Mouse (Mus musculus) cerebellum, postnatal 25 days (tissue): Measurements from ENCODE around the gene Plxnb3.
"Not testable (repeated sequence)": the region's sequence is repeated elsewhere in the genome, so short reads cannot be mapped to it uniquely, and the experiment has no call there.

Source experiments
- DNase-seq, 2 experiments: peaks; one replicate each; pipeline ENCODE4 v3.0.0; 2021; ENCODE audit warnings: mixed read lengths in 2 of 2

Plxnb3 gene

GRCm38 (mm10) chrX:73756334-73757140 is at the start of gene Plxnb3:
TSS of gene Plxnb3 (plus strand) at chrX:73757090.
- peak in 1 of 2 experiments; percentile 6 for DNase-seq

DNA sequence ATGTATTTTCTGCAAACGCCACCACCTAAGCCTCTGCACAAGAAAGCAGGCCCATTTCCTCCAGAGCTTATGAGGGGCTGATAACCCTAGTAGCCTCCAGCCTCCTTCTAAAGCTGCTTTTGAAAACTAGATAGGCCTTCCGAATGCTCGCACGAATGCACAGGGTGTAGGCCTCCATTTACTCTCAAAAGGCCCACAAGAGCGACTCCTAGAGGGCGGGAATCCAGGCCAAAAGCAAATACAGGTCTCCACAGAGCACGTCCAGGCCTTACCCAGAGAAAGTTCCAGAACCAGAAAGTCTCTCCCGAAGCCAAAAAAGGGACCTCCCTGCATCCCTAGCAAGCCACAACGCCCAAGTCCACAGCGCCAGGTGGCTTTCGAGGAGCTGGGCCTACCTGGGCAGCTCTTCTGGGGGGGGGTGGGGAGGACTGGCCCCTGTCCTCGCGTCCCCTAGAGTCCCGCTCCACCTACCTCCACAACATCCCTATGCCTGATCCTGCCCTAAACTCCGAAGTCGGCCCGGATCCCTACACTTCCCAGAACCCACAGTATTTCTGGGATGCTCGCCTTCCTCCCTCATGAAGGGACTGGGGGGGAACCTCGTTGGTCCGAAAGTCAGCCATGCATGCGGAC is 41.3 kb upstream of the Plxnb3 start:
- DNase-seq, result peak; percentile 47 to 58

DNA sequence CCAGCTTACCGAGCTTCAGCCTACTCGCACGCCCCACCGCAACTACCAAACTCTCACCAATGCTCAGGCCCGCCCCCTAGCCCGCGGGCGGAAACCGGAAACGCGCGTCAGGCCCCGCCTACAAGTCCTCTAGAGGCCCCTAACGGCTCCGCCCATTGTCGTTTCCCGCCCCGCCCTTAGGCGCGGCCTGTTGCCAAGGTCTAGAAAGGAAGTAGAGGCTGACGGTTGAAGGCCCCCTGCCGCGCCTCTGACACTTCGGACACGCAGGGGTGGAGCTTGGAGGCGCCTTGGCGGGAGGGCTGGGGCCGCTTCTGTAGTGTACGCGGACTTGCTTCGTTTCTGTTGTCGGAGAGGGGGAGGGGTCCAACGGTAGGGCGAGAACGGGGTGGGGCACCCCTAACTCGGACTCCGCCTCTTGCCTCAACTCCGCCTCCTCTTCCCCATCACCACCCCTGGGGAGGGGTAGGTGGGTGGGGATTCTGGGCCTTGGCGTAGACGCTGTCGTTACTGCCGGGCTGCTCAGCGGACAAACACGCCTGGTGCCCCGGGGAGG is 40.7 kb upstream of the Plxnb3 start, which contains the start of the genes Bcap31 and Abcd1:
Bcap31 (minus strand) TSS at position 67 of the 553 bp plus-strand sequence.
Abcd1 (plus strand) TSS at position 489 of the 553 bp plus-strand sequence.
- peak; percentile 87 to 92 for DNase-seq

- peak; percentile 37 to 47 for DNase-seq
These were observed 40.0 kb upstream of the Plxnb3 start for GRCm38 (mm10) chrX:73716709-73717545.

DNA sequence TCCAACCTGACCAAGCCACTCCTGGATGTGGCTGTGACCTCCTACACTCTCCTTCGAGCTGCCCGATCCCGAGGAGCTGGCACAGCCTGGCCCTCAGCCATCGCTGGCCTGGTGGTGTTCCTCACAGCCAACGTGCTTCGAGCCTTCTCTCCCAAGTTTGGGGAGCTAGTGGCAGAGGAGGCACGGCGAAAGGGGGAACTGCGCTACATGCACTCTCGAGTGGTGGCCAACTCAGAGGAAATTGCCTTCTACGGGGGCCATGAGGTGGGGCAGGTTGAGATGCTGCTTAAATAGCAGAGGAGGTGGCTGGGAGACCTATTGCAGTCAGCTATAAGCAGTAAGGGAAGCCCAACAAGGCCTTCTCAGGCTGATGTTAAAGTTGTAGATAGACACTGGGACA is 39.2 kb upstream of the Plxnb3 start:
- peak; percentile 26 to 47 for DNase-seq

GRCm38 (mm10) chrX:73718271-73718670 is 38.6 kb upstream of the Plxnb3 start:
- DNase-seq, result peak; percentile 10 to 19

GRCm38 (mm10) chrX:73718686-73719362 is 38.1 kb upstream of the Plxnb3 start:
- peak; percentile 47 to 68 for DNase-seq

- DNase-seq, result no peak
These were observed 26.0 kb upstream of the Plxnb3 start for GRCm38 (mm10) chrX:73730908-73731307.

DNA sequence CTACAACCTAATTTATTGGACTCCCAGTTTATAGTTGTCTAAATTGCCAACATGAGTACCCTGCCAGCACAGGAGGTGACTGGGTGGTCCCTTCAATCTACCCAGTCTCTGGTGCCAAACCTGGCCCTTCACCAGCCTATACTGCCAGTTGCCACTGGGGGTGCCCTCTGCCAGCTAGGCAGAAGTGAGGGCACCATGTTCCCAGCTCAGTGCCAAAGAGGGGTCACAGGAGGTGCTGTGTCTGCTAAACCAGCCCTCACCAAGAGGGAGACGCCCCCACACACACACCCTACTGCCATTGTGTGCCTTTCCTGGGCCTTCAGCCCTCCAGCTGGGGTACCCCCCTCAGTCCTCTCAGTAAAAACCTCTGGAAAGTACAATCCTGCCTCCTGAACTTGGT is 18.7 kb upstream of the Plxnb3 start:
- peak in 1 of 2 experiments; percentile 22 for DNase-seq

DNA sequence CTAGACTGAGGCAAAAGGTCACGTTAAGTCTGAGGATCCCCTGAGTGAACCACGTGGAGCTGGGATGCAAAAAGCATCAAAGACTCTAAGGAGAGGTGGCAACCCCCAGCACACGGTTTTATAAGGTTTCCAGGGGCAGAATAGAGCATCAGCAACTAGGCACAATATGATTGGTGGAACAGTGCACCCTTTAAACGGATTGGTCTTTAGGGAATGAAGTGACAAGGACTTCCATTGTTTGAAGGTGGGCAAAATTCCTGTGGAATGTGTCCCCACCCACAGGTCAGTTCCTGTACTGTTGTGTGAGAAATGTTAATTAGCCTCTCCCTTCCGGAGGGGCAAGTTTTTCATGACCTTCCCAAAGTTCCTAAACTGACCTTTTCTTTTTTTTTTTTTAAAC is 17.7 kb upstream of the Plxnb3 start:
- no peak for DNase-seq

- DNase-seq, result not testable (repeated sequence)
These were observed 17.0 kb upstream of the Plxnb3 start for GRCm38 (mm10) chrX:73739841-73740240.

DNA sequence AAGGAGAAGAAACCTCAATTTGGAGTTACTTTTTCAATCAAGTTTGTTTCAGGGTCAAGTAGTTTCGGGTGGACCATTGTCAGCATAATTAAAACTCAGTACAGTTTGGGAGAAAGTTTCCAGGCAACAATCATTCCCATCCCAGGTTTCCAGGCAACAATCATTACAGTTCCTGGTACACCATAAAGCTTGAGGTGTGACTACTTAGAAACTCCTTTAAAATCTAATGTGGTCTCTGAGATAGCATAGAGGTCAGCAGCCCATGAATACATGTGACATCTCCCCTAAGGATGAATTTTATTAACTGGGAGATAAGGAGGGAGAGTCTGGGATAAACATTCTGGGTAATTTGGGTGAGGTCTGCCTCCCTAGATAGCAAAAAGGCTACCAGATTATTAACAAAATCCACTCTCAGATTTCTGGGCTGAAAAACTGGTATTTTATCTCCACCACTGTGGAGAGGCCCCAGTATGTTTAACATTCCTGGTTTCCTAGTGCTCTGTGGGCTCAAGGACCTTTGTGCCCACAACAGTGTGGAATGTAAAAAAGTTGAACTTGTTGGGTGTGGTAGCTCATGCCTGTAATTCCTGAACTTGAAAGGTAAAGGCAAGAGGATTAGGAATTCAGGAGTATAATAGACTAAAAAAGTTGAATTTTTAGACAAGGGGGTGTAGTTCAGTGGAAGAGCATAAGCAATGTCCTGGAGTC is 12.0 kb upstream of the Plxnb3 start:
- DNase-seq, result no peak

DNA sequence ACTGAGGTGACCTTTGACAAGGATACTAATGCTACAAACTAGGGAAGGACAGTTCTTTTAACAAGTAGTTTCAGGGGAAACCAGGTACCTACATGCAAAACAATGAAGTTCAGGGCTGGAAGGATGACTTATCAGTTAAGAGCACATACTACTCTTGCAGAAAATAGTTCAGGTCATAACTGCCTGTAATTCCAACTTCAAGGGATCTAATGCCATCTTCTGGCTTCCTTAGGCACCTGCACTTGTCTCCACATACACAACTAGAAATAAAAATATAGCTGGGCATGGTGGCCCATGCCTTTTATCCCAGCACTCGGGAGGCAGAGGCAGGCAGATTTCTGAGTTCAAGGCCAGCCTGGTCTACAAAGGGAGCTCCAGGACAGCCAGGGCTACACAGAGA is 7.9 kb upstream of the Plxnb3 start:
- DNase-seq, result no peak

- peak; percentile 72 to 80 for DNase-seq
These were observed 1.9 kb downstream of the Plxnb3 start for GRCm38 (mm10) chrX:73758611-73759290.

- DNase-seq, result peak; percentile 16 to 51
These were observed 8.4 kb downstream of the Plxnb3 start for GRCm38 (mm10) chrX:73765311-73765710.

DNA sequence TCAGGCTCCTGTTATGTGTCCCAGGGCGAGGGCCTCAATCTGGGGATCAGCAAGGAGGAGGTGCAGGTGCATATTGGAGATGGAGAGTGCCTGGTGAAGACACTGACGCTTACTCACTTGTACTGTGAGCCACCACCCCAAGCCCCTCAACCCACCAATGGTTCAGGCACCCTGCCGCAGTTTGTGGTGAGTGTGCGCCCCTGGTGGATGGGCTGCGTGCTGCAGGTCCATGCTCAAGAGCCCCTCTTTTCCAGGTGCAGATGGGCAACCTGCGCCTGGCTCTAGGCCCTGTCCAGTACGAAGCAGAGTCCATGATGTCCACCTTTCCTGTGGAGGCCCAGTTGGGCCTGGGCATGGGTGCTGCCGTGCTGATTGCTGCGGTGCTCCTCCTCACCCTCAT is 10.4 kb downstream of the Plxnb3 start:
- no peak for DNase-seq

GRCm38 (mm10) chrX:73774168-73774760 is 17.4 kb downstream of the Plxnb3 start, which contains the start of gene Srpk3:
TSS of gene Srpk3 (plus strand) at chrX:73774405.
- no peak for DNase-seq

- DNase-seq, result no peak
These were observed 18.1 kb downstream of the Plxnb3 start for GRCm38 (mm10) chrX:73774802-73775483.

- no peak for DNase-seq
These were observed 25.3 kb downstream of the Plxnb3 start for GRCm38 (mm10) chrX:73782227-73782626.

DNA sequence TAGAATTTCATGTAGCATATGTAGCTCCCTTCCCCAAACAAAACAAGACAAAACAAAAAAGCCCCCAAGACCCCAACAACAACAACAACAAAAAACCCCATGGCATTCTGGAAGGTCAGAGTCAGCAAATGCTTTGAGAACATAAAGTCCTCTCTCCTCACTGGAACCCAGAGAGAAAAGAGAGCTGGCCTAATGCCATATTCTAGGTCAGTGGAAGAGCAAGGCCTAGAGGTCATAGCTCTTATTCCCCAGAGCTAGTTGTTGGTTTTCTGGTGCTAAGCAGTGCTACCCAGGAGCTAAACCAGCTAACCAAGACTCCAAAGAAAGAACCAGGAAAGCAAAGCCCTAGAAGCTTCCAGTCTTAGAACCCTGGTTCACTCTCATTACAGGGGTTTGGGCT is 28.8 kb downstream of the Plxnb3 start:
- no peak for DNase-seq
